Mouse (Mus musculus) bone marrow, adult 2 months (tissue): ENCODE results near the gene 2310057N15Rik. TPM values are rescaled to one million over a fixed set of nuclear protein-coding genes. Genes with fewer than 3 reads are reported as not detected.
"Not testable (repeated sequence)": the region's sequence is repeated elsewhere in the genome, so short reads cannot be mapped to it uniquely, and the experiment has no call there.

Source experiments
- H3K27ac ChIP-seq: fragments of 200-500 bp; 2 replicates; pipeline ENCODE4 v1.5.1; 2012; ENCODE audit warnings: low read depth, mild to moderate bottlenecking, control low read depth, inconsistent platforms, low read length; ENCODE audit not compliant: control insufficient read depth, poor library complexity, insufficient read depth
- H3K4me1 ChIP-seq: fragments of 200-500 bp; 2 replicates; pipeline ENCODE4 v1.6.1; 2011; ENCODE audit warnings: low read length; ENCODE audit not compliant: control insufficient read depth, insufficient read depth
- H3K4me3 ChIP-seq: fragments of 200-500 bp; replicated peaks from 2 replicates; pipeline ENCODE3; 2011; ENCODE audit warnings: mild to moderate bottlenecking, low read depth, low read length, control low read depth; ENCODE audit not compliant: control insufficient read depth
- CTCF ChIP-seq: fragments of 200-500 bp; IDR thresholded peaks from 2 replicates; pipeline ENCODE4 v1.5.1; 2011; ENCODE audit warnings: low read length, control low read depth; ENCODE audit not compliant: control insufficient read depth, insufficient read depth
- POLR2A ChIP-seq: fragments of 200-500 bp; IDR thresholded peaks from 2 replicates; pipeline ENCODE4 v1.6.1; 2011; ENCODE audit warnings: low read depth, mild to moderate bottlenecking, control low read depth, low read length, borderline replicate concordance; ENCODE audit not compliant: control insufficient read depth
- WGBS: fragments of 180-500 bp; shearing (Covaris S2); methylation state at CpG from one replicate; pipeline ENCODE4 v1.1.7; 2018; 5-methylcytosine and 5-hydroxymethylcytosine counted together
- polyA plus RNA-seq: library from polyadenylated mRNA; stranded (reverse); fragments of >200 nt; gene quantifications from 2 replicates; pipeline ENCODE4 v1.2.4, GENCODE M21; 2011; ENCODE audit warnings: low replicate concordance; ENCODE audit not compliant: missing spikeins, insufficient read depth, insufficient read length

Gene 2310057N15Rik
- not detected in 2 replicates for polyA plus RNA-seq

DNA sequence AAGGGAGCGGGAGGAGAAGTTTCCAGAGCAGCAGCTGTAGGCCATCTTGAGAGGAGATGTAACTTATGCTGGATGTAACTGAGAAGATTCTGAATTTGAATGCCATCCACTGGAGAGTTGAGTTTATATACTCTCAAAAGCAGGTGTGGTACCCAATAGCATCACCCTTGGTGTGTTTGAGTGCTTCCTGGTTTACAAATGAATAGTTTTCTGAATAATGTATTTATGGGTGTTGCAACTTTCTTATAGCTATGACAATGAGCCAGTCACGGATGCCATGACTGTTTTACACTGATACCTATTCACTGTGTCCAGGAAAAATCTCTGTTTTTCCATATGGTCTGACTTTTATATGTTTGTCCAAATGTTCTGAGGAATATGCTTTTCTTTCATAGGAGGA lies at the start of gene 2310057N15Rik:
Gene 2310057N15Rik (minus strand): TSS at position 101 of the 400 bp plus-strand sequence.
- WGBS = 67% methylated on average over 2 of the region's 2 CpGs

DNA sequence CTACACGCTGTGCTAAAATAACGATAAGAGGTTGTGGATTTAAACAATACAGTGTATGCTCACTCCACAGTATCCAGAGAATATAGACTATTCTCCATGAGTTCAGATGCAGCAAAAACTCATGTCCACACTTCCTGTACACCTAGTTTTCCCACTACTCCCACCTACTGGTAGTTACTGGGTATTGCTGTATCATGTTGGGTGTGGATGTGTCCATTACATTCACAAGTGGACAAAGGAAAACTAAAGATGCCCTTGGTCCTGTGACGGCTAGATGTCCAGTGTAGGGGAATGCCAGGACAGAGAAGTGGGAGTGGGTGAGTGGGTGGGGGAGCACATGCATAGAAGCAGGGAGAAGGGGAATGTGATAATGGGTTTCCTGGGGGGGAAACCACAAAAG lies 49.7 kb upstream of the 2310057N15Rik start:
- 79% methylated on average over 3 of the region's 3 CpGs for WGBS
- H3K27ac ChIP-seq = no peak overlapping the region

More for the DNA sequence above, at the start of gene 2310057N15Rik:
- TF ChIP-seq POLR2A (no peak), CTCF (no peak)
- H3K4me1 ChIP-seq = no peaks in the 10 kb centered on the region
- no peak within 1 kb of the TSS for H3K4me3 ChIP-seq
- H3K27ac ChIP-seq = no peak within 1 kb of the TSS

DNA sequence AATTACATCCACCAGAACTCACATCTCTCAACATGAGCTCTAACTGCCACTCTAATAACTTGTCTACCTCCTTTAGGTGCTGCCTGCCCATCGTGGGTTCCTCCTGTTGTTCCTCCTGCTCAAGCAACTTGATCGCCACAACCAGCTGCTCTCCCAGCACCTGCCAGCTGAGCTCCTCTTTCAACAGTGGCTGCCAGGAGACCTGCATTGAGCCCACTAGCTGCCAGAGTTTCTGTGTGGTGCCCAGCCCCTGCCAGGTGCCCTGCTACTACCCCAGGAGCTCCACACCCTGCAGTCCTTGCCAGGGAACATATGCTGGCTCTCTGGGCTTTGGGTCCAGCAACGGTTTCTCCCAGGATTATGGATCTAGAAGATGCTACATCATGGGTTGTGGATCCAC lies 46.1 kb upstream of the 2310057N15Rik start, which contains the start of gene Krtap15:
Gene Krtap15 (plus strand): TSS at position 150 of the 400 bp plus-strand sequence.
- Histone ChIP-seq H3K4me1 (no peaks in the 10 kb centered on the region), H3K27ac (no peak within 1 kb of the TSS), H3K4me3 (no peak within 1 kb of the TSS)
- no peak for TF ChIP-seq CTCF
- WGBS = 60% methylated on average over 3 of the region's 3 CpGs

More for the DNA sequence above, 49.7 kb upstream of the 2310057N15Rik start:
- H3K4me1 ChIP-seq = no peaks in the 10 kb centered on the region
- H3K4me3 ChIP-seq = no peak overlapping the region
- 0 out of 2 replicates have a peak, but pooled peaks have one; percentile 1 for TF ChIP-seq CTCF
- no peak for TF ChIP-seq POLR2A

- Histone ChIP-seq H3K4me3 (no peak within 1 kb of the TSS), H3K4me1 (no peaks in the 10 kb centered on the region), H3K27ac (no peak within 1 kb of the TSS)
- no peak for TF ChIP-seq POLR2A
- TF ChIP-seq CTCF = no peak
- 77% methylated on average over 2 of the region's 2 CpGs for WGBS
These were observed 37.8 kb upstream of the 2310057N15Rik start, which contains the start of gene Gm20741 for GRCm38 (mm10) chr16:88811827-88812226. Gene Gm20741, minus strand, starts transcription at chr16:88812220.

- H3K4me1 ChIP-seq = no peaks in the 10 kb centered on the region
- WGBS = 60% methylated on average over 2 of the region's 2 CpGs
- no peak for TF ChIP-seq CTCF
- no peak for TF ChIP-seq POLR2A
- H3K4me3 ChIP-seq = no peak overlapping the region
- H3K27ac ChIP-seq = no peak overlapping the region
These were observed 12.8 kb upstream of the 2310057N15Rik start for GRCm38 (mm10) chr16:88786786-88787185.

DNA sequence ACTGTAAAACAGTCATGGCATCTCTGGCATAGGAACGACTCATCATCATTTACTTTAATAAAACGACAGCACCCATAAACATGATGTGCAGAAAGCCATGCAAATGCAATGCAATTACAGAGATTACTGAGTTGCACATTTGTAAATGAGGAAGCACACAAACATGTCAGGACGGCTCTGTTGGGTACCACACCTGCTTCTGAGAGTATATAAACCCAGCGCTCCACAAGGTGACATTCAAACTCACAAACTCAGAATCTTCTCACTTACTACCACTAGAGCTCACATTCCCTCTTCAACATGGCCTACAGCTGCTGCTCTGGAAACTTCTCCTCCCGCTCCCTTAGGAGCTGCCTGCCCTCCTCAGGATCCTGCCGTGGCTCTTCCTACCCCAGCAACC lies 3.6 kb upstream of the 2310057N15Rik start, which contains the start of gene Gm5965:
Gene Gm5965 (plus strand): TSS at position 301 of the 400 bp plus-strand sequence.
- WGBS = 79% methylated on average over 6 of the region's 6 CpGs
- TF ChIP-seq POLR2A = no peak
- no peak for TF ChIP-seq CTCF
- H3K4me3 ChIP-seq = no peak within 1 kb of the TSS
- H3K4me1 ChIP-seq = no peaks in the 10 kb centered on the region
- no peak within 1 kb of the TSS for H3K27ac ChIP-seq

- not testable (repeated sequence) for H3K27ac ChIP-seq, H3K4me1 ChIP-seq, H3K4me3 ChIP-seq
- WGBS = 77% methylated on average over 3 of the region's 3 CpGs
These were observed 15.5 kb downstream of the 2310057N15Rik start, which contains the start of gene 2310034C09Rik for GRCm38 (mm10) chr16:88758547-88758946. Gene 2310034C09Rik, plus strand, starts transcription at chr16:88758847.

DNA sequence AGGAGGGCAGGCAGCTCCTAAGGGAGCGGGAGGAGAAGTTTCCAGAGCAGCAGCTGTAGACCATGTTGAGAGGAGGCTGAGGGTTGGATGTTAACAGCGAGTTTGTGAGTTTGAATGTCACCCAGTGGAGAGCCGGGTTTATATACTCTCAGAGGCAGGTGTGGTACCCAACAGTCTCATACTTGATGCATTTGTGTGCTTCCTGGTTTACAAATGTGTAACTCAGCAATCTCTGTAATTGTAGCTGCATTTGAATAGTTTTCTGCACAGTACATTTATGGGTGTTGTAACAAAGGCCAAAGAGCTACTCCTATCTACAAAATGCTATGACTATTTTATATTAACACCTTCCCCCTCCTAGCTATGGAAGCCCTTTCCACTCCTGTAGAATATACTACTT lies 22.5 kb downstream of the 2310057N15Rik start, which contains the start of gene Krtap13:
Gene Krtap13 (minus strand): TSS at position 101 of the 400 bp plus-strand sequence.
- not testable (repeated sequence) for H3K27ac ChIP-seq, H3K4me1 ChIP-seq, H3K4me3 ChIP-seq
- WGBS = 86% methylated on average over 3 of the region's 3 CpGs

DNA sequence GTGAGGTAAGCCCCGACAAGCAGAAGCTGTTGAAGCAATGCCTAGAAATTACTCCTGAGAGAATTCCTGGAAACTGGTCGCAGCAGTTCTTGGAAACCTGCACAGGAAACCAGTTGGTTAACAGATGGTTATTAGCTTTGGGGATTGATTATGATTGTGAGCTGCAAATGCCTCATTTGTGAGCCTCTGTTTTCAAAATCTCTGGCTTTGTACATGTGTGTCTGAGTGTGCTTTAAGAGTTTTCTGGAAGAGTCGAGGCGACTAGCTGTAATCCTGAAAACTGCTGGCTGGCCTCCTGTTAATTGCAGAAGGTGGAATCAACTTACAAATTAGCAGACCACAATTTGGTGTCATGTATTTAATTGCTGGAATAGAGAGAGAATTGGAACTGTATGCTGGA lies 26.1 kb downstream of the 2310057N15Rik start:
- Histone ChIP-seq H3K4me1 (no peaks in the 10 kb centered on the region), H3K27ac (no peak overlapping the region), H3K4me3 (no peak overlapping the region)
- WGBS = 50% methylated on average over 4 of the region's 4 CpGs
- TF ChIP-seq CTCF = no peak
